Mouse (Mus musculus) spleen, adult 2 months (tissue): Measurements from ENCODE around the gene Apc2.

Experiments
- CTCF ChIP-seq: fragments of 200-500 bp; IDR thresholded peaks from 2 replicates; pipeline ENCODE4 v1.5.1; 2011; ENCODE audit warnings: mild to moderate bottlenecking, inconsistent platforms; ENCODE audit not compliant: insufficient read depth, insufficient read length, insufficient replicate concordance; ENCODE audit errors: extremely low read depth
- POLR2A ChIP-seq: fragments of 200-500 bp; IDR thresholded peaks from 2 replicates; pipeline ENCODE4 v1.6.1; 2011; ENCODE audit warnings: low read depth, low read length, inconsistent platforms

GRCm38 (mm10) chr10:80271870-80272585 lies 23.7 kb upstream of the Apc2 start:
- TF ChIP-seq CTCF (no peak), POLR2A (no peak)
